Mouse (Mus musculus): ENCODE measurements at regions not wholly inside any gene's neighbourhood (a gene's known extent, or its start where the extent isn't known, plus 50 kb on each side); places are given as distances from the start of the nearest gene placed in this dataset.

- Histone ChIP-seq H3K9ac (no peak overlapping the region), H3K27ac (no peak overlapping the region), H3K36me3 (no peaks in the 10 kb centered on the region), H3K27me3 (replicated peaks) (no peaks in the 10 kb centered on the region), H3K4me2 (no peak overlapping the region), H3K4me3 (no peak overlapping the region), H3K4me1 (no peaks in the 10 kb centered on the region), H3K9me3 (replicated peaks) (peaks cover 29% of the 10 kb centered on the region)
- 77% methylated on average over 3 of the region's 3 CpGs for WGBS (ENCODE audit: insufficient replicate concordance)
- no peak for ATAC-seq
These were observed 69.3 kb downstream of the Kctd15 start for GRCm38 (mm10) chr7:34587239-34587638.

- Histone ChIP-seq H3K9me3 (replicated peaks) (peaks cover 26% of the 10 kb centered on the region), H3K4me3 (no peak overlapping the region), H3K4me1 (no peaks in the 10 kb centered on the region), H3K9ac (no peak overlapping the region), H3K4me2 (no peak overlapping the region), H3K27ac (no peak overlapping the region), H3K27me3 (replicated peaks) (no peaks in the 10 kb centered on the region), H3K36me3 (no peaks in the 10 kb centered on the region)
- ATAC-seq: no peak
- WGBS (ENCODE audit: insufficient replicate concordance): 59% methylated on average over 4 of the region's 4 CpGs
These were observed 71.1 kb downstream of the Kctd15 start for GRCm38 (mm10) chr7:34585312-34585865.

DNA sequence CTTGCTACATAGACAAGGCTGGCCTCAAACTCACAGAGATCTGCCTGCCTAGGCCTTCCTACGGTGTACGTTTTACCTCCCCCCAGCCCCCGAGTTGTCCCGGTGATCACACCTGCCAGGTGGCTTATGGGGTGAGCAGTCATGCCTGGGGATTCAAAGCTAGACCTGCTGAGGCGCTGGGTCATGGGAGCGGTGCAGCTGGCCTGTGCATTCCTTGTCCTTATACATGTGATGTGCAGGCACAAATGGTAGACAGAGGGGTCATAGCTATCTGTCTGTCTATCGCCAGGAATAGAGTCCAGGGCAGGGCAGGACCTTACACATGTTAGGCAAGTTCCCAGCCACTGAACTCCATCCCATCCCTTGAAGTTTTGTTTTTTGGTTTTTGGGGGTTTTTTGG is 71.7 kb downstream of the Kctd15 start:
- Histone ChIP-seq H3K4me3 (no peak overlapping the region), H3K27ac (no peak overlapping the region), H3K27me3 (replicated peaks) (no peaks in the 10 kb centered on the region), H3K9me3 (replicated peaks) (peaks cover 26% of the 10 kb centered on the region), H3K9ac (no peak overlapping the region), H3K4me1 (no peaks in the 10 kb centered on the region), H3K36me3 (no peaks in the 10 kb centered on the region), H3K4me2 (no peak overlapping the region)
- 75% methylated on average over 7 of the region's 7 CpGs for WGBS (ENCODE audit: insufficient replicate concordance)
- ATAC-seq: no peak

DNA sequence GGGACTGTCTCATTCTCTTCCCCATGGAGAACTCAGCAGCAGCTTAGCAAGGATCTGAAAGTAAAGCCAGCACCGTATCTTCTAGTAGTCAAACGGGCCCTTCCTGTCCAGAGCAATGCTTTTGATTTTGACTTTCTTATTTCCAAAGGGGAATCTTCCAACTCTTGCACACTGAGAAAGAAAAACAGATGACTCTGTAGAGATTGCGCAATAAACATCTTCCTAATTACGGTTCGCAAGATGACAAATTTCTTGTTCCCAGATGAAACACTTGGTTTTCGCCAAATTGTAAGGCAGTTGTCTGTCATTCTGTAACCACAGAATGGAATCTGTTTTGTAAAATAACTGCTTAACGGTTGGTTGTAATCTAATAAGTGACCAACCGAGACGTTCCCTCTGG is 75.7 kb downstream of the Kctd15 start:
- Histone ChIP-seq H3K27ac (no peak overlapping the region), H3K9me3 (replicated peaks) (peaks cover 14% of the 10 kb centered on the region; the same call in 1 of the 2 replicates), H3K36me3 (no peaks in the 10 kb centered on the region), H3K27me3 (replicated peaks) (no peaks in the 10 kb centered on the region), H3K4me3 (no peak overlapping the region), H3K9ac (no peak overlapping the region), H3K4me2 (no peak overlapping the region), H3K4me1 (no peaks in the 10 kb centered on the region)
- 79% methylated on average over 9 of the region's 9 CpGs for WGBS (ENCODE audit: insufficient replicate concordance)
- ATAC-seq: no peak

- no peak overlapping the region for H3K27ac ChIP-seq
- H3K4me2 ChIP-seq: 0 out of 2 replicates have a peak overlapping the region, but pooled peaks have one; percentile 58
- H3K4me1 ChIP-seq: peaks cover 12% of the 10 kb centered on the region
- no peak for ATAC-seq
- no peak overlapping the region for H3K4me3 ChIP-seq
- H3K27me3 ChIP-seq (replicated peaks): peaks cover 18% of the 10 kb centered on the region
- no peak overlapping the region for H3K9ac ChIP-seq
- H3K9me3 ChIP-seq (replicated peaks): no peaks in the 10 kb centered on the region
- WGBS (ENCODE audit: insufficient replicate concordance): 45% methylated on average over 10 of the region's 10 CpGs
- no peaks in the 10 kb centered on the region for H3K36me3 ChIP-seq
These were observed 85.2 kb downstream of the Kctd15 start for GRCm38 (mm10) chr7:34571295-34571694.

- peak overlapping the region; percentile 58 for H3K4me2 ChIP-seq
- no peaks in the 10 kb centered on the region for H3K36me3 ChIP-seq
- H3K27ac ChIP-seq: no peak overlapping the region
- peaks cover 18% of the 10 kb centered on the region for H3K27me3 ChIP-seq (replicated peaks)
- H3K9ac ChIP-seq: no peak overlapping the region
- no peaks in the 10 kb centered on the region for H3K9me3 ChIP-seq (replicated peaks)
- peak; percentile 37 for ATAC-seq
- H3K4me1 ChIP-seq: peaks cover 12% of the 10 kb centered on the region
- WGBS (ENCODE audit: insufficient replicate concordance): 3% methylated on average over 43 of the region's 43 CpGs
- peak overlapping the region; percentile 12 for H3K4me3 ChIP-seq
These were observed 86.1 kb downstream of the Kctd15 start for GRCm38 (mm10) chr7:34570114-34571065.

DNA sequence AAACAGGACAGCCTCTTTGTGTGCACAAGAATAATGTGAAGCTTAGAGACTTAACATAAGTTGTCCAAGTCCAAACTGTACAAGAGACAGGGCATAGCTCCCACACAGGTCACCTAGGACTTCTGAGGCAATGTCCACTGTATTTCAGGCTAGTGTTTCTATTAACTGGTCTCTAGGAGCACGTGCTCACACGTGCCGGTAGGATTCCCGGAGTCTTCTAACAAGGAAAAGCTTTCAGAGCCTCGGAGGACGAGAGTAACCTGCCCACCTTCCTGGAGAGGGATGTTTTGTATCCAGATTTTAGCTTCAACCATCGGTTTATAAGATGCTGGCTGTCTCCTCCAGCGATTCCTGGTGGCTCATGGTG is 86.8 kb downstream of the Kctd15 start:
- Histone ChIP-seq H3K27me3 (replicated peaks) (peaks cover 18% of the 10 kb centered on the region), H3K9me3 (replicated peaks) (no peaks in the 10 kb centered on the region), H3K4me1 (peaks cover 12% of the 10 kb centered on the region), H3K4me3 (no peak overlapping the region), H3K4me2 (peak overlapping the region; percentile 58; the same call in 1 of the 2 replicates), H3K9ac (no peak overlapping the region), H3K36me3 (no peaks in the 10 kb centered on the region), H3K27ac (no peak overlapping the region)
- 28% methylated on average over 8 of the region's 8 CpGs for WGBS (ENCODE audit: insufficient replicate concordance)
- ATAC-seq: no peak

- Histone ChIP-seq H3K36me3 (no peaks in the 10 kb centered on the region), H3K4me2 (no peak overlapping the region), H3K4me1 (peaks cover 12% of the 10 kb centered on the region), H3K27ac (no peak overlapping the region), H3K4me3 (no peak overlapping the region), H3K9me3 (replicated peaks) (no peaks in the 10 kb centered on the region), H3K9ac (no peak overlapping the region), H3K27me3 (replicated peaks) (peaks cover 18% of the 10 kb centered on the region)
- no peak for ATAC-seq
- 33% methylated on average over 5 of the region's 5 CpGs for WGBS (ENCODE audit: insufficient replicate concordance)
These were observed 89.0 kb downstream of the Kctd15 start for GRCm38 (mm10) chr7:34567575-34567974.

DNA sequence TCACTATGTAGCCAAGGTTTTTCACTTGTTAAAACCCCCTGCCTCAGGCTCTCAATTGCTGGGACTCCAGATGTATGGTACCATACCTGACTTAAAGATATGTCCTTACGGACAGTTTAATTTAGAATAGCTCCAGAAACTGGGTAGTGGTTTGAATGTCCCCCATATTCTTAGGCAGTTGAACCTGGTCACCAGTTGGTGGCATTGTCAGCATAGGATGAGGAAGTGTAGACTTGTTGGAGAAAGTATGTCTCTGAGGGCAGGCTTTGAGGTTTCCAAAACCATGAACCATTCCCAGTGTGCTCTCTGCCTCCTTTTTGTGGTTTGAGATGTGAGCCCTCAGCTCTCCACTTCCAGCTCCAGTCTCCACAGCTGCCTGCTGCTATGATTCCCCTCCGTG is 94.4 kb downstream of the Kctd15 start:
- WGBS (ENCODE audit: insufficient replicate concordance): 60% methylated on average over 2 of the region's 2 CpGs
- no peak for ATAC-seq

DNA sequence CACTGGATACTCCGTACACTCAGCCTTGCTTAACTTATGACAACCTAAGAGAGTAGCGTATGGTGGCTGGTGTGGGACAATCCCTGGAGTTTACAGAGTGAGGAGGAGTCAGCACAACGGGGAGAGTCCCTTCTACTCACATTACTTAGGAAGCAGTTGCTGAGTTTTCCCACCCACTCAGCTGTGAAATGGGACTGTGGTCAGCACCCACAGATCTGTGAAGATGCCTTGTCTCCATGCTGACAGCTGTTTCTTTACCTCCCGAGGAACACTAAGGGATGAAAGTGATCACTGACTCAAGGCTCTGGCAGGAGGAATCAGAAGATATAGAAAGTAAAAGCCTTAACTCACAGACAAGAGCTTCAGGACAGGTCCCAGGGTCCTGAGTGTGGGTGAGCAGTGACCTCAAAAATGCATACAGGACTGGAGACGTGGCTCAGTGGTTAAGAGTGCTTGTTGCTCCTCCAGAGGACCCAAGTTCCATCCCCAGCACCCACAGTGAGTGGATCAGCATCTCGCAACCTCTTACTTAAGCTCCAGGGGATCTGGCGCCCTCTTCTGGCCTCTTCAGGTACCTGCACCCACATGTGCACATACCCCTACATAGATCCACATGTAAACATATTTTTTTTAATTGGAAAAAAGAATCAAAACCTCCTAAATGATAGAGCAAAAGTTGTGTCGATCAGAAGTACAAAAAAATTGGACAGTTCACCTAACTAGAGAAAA is 97.8 kb downstream of the Kctd15 start:
- ATAC-seq: no peak
- H3K36me3 ChIP-seq: no peaks in the 10 kb centered on the region
- H3K9ac ChIP-seq: no peak overlapping the region
- peaks cover 10% of the 10 kb centered on the region for H3K9me3 ChIP-seq (replicated peaks)
- no peak overlapping the region for H3K4me2 ChIP-seq
- no peak overlapping the region for H3K27ac ChIP-seq
- H3K27me3 ChIP-seq (replicated peaks): no peaks in the 10 kb centered on the region
- WGBS (ENCODE audit: insufficient replicate concordance): 60% methylated on average over 8 of the region's 8 CpGs
- H3K4me1 ChIP-seq: no peaks in the 10 kb centered on the region
- H3K4me3 ChIP-seq: no peak overlapping the region

More for the DNA sequence above, 94.4 kb downstream of the Kctd15 start:
- H3K4me2 ChIP-seq: no peak overlapping the region
- no peak overlapping the region for H3K4me3 ChIP-seq
- no peaks in the 10 kb centered on the region for H3K36me3 ChIP-seq
- no peak overlapping the region for H3K27ac ChIP-seq
- no peaks in the 10 kb centered on the region for H3K4me1 ChIP-seq
- no peaks in the 10 kb centered on the region for H3K27me3 ChIP-seq (replicated peaks)
- H3K9ac ChIP-seq: no peak overlapping the region
- peaks cover 10% of the 10 kb centered on the region for H3K9me3 ChIP-seq (replicated peaks)

DNA sequence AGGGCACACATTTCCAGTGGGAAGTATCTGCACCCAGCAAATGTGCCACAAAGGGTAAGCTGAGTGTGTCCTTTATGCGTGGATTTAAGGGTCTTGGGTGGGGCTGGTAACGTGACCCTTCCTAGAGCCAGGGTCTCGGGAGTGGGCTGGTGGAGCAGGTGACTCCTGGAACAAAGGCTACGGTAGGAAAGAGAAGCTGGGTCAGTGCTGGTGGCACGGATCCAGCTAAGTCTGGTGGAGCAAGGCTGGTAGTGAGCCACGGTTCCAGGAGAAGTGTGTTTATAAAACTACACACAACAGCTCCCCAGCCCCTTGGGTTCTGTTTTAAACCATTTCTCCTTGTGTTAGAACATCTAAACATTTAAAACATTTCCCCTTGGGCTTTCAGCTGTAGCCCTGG is 101.3 kb downstream of the Kctd15 start:
- Histone ChIP-seq H3K27ac (no peak overlapping the region), H3K4me2 (no peak overlapping the region), H3K27me3 (replicated peaks) (no peaks in the 10 kb centered on the region), H3K4me3 (no peak overlapping the region), H3K36me3 (no peaks in the 10 kb centered on the region), H3K9me3 (replicated peaks) (peaks cover 10% of the 10 kb centered on the region), H3K4me1 (no peaks in the 10 kb centered on the region), H3K9ac (no peak overlapping the region)
- WGBS (ENCODE audit: insufficient replicate concordance): 53% methylated on average over 6 of the region's 6 CpGs
- no peak for ATAC-seq

Measured in liver, embryonic 12.5 days (tissue).